Mouse (Mus musculus): ENCODE data around the gene Resp18.
"Not testable (repeated sequence)": the region's sequence is repeated elsewhere in the genome, so short reads cannot be mapped to it uniquely, and the experiment has no call there.

Gene Resp18

GRCm38 (mm10) chr1:75236117-75237050, 41.8 kb downstream of the Resp18 start, which contains the start of gene Dnajb2:
Gene Dnajb2 (plus strand): TSS chr1:75236406.
- DNase-seq (ENCODE audit: low spot score), result peak; percentile 78

- DNase-seq (ENCODE audit: low spot score), result no peak
Measured at GRCm38 (mm10) chr1:75234606-75235005, 43.6 kb downstream of the Resp18 start.

GRCm38 (mm10) chr1:75232489-75232888, 45.7 kb downstream of the Resp18 start:
- not testable (repeated sequence) for DNase-seq (ENCODE audit: low spot score)

- no peak for DNase-seq (ENCODE audit: low spot score)
Measured at GRCm38 (mm10) chr1:75231664-75232152, 46.5 kb downstream of the Resp18 start, which contains the start of gene A630095N17Rik. Gene A630095N17Rik (minus strand): TSS chr1:75232102.

- DNase-seq (ENCODE audit: low spot score), result no peak
Measured at GRCm38 (mm10) chr1:75231224-75231623, 47.0 kb downstream of the Resp18 start.

GRCm38 (mm10) chr1:75230335-75230994, 47.8 kb downstream of the Resp18 start:
- no peak for DNase-seq (ENCODE audit: low spot score)

GRCm38 (mm10) chr1:75229158-75229557, 49.1 kb downstream of the Resp18 start:
- DNase-seq (ENCODE audit: low spot score), result no peak

GRCm38 (mm10) chr1:75227653-75228052, 50.6 kb downstream of the Resp18 start:
- no peak for DNase-seq (ENCODE audit: low spot score)

GRCm38 (mm10) chr1:75226138-75226537, 52.1 kb downstream of the Resp18 start:
- no peak for DNase-seq (ENCODE audit: low spot score)

GRCm38 (mm10) chr1:75225473-75225872, 52.7 kb downstream of the Resp18 start:
- DNase-seq (ENCODE audit: low spot score), result no peak

- no peak for DNase-seq (ENCODE audit: low spot score)
Measured at GRCm38 (mm10) chr1:75223532-75223931, 54.7 kb downstream of the Resp18 start.

- no peak for DNase-seq (ENCODE audit: low spot score)
Measured at GRCm38 (mm10) chr1:75222926-75223325, 55.3 kb downstream of the Resp18 start.

Measured in testis, postnatal 14 days (tissue).